Mouse (Mus musculus): ENCODE measurements around the gene Engase.

DNA sequence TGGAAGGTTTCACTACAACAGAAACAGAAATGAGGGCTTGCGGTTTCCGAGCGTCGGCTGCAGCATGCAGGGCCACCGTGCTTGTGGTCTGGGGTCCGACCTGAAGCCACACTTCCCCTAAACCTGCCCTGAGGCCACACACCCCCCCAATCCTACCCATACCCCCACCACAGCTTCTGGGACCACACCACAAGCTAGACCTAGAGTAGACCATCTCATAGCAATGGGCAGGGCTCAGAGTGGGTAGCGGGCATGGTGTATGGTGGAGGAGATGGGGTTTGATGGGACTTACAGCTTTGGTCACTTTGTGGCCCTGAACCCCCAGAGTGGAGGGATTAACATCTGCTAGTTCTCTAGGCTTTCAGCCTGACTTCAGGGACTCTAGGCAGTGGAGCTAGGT, 14.6 kb downstream of the Engase start:
- TF ChIP-seq ZNF384 (IDR thresholded peaks at IDR 0.05; ENCODE audit: low read depth, low read length) (no peak), HCFC1 (IDR thresholded peaks at IDR 0.05; ENCODE audit: borderline replicate concordance, insufficient read depth, low read length) (no peak), MAFK (IDR thresholded peaks at IDR 0.05; ENCODE audit: insufficient read depth, low read depth, low read length) (no peak), CHD2 (IDR thresholded peaks at IDR 0.05; ENCODE audit: low read depth, low read length) (no peak), ZC3H11A (IDR thresholded peaks at IDR 0.05; ENCODE audit: borderline replicate concordance, low read depth, low read length) (no peak)

All from ES-E14 (cell line).